Mouse (Mus musculus) stomach, embryonic 14.5 days (tissue): ENCODE results near the gene Gpr18. TPM values are rescaled to one million over a fixed set of nuclear protein-coding genes. Genes with fewer than 3 reads are reported as not detected.

Experiments used
- ATAC-seq: fragments of 200-750 bp; cut with Nextera tagmentation; 2 replicates; pipeline ENCODE4 v1.8.0; 2017; ENCODE audit warnings: low read depth, moderate TSS enrichment; ENCODE audit not compliant: insufficient number of reproducible peaks, insufficient read depth, low FRiP score
- H3K27ac ChIP-seq: fragments of 300-500 bp; sonication (generic); 2 replicates; pipeline ENCODE4 v1.5.1; 2014; ENCODE audit warnings: mild to moderate bottlenecking, low read length, moderate library complexity, mixed read lengths
- H3K27me3 ChIP-seq: fragments of 300-500 bp; sonication (generic); 2 replicates; pipeline ENCODE4 v1.6.1; 2014; ENCODE audit warnings: low read length, control low read depth, mixed read lengths; ENCODE audit not compliant: control insufficient read depth, insufficient read depth
- H3K36me3 ChIP-seq: fragments of 300-500 bp; sonication (generic); 2 replicates; pipeline ENCODE4 v1.6.1; 2014; ENCODE audit warnings: mild to moderate bottlenecking, control low read depth, low read length, moderate library complexity, mixed read lengths; ENCODE audit not compliant: control insufficient read depth, insufficient read depth
- H3K4me1 ChIP-seq: fragments of 300-500 bp; sonication (generic); 2 replicates; pipeline ENCODE4 v1.6.1; 2014; ENCODE audit warnings: low read length, control low read depth, mixed read lengths; ENCODE audit not compliant: control insufficient read depth, insufficient read depth
- H3K4me2 ChIP-seq: fragments of 300-500 bp; sonication (generic); replicated peaks from 2 replicates; pipeline ENCODE4 v1.6.1; 2014; ENCODE audit warnings: low read depth, low read length, control low read depth
- H3K4me3 ChIP-seq: fragments of 300-500 bp; sonication (generic); 2 replicates; pipeline ENCODE4 v1.5.1; 2014; ENCODE audit warnings: low read depth, low read length, control low read depth
- H3K9ac ChIP-seq: fragments of 300-500 bp; sonication (generic); replicated peaks from 2 replicates; pipeline ENCODE4 v1.6.1; 2014; ENCODE audit warnings: low read depth, mild to moderate bottlenecking, control low read depth, low read length, moderate library complexity, mixed read lengths
- H3K9me3 ChIP-seq: fragments of 300-500 bp; sonication (generic); 2 replicates; pipeline ENCODE4 v1.6.1; 2016; ENCODE audit warnings: low read depth, low read length, control low read depth; ENCODE audit not compliant: control insufficient read depth
- WGBS: fragments of 180-500 bp; shearing (Covaris S2); extraction: QIAGEN DNeasy Blood & Tissue Kit; methylation state at CpG from one replicate; pipeline ENCODE4 v1.1.7; 2014; 5-methylcytosine and 5-hydroxymethylcytosine counted together
- polyA plus RNA-seq: library from polyadenylated mRNA; unstranded; fragments of >200 nt; fragmentation: Nextera tagmentation; extraction: Ambion mirVana; gene quantifications from 2 replicates; pipeline ENCODE4 v1.2.1, GENCODE M21; 2014

The Gpr18 gene
- polyA plus RNA-seq, 1 experiment from 2014 or later, result 1.1 TPM

- WGBS, result 89% methylated on average over 4 of the region's 4 CpGs
- H3K27me3 ChIP-seq, result no peaks in the 10 kb centered on the region
- H3K27ac ChIP-seq, result no peak overlapping the region
- no peak overlapping the region for H3K4me3 ChIP-seq
- H3K4me2 ChIP-seq, result no peak overlapping the region
- H3K4me1 ChIP-seq, result peaks cover 8% of the 10 kb centered on the region; the same call in 1 of the 2 replicates
- H3K9me3 ChIP-seq, result no peaks in the 10 kb centered on the region
- peaks cover 3% of the 10 kb centered on the region; the same call in 1 of the 2 replicates for H3K36me3 ChIP-seq
- H3K9ac ChIP-seq, result no peak overlapping the region
- ATAC-seq, result no peak
Measured at GRCm38 (mm10) chr14:121922016-121922415, 6.4 kb upstream of the Gpr18 start.

GRCm38 (mm10) chr14:121920511-121921124, 5.0 kb upstream of the Gpr18 start:
- Histone ChIP-seq H3K9me3 (no peaks in the 10 kb centered on the region), H3K9ac (no peak overlapping the region), H3K27ac (no peak overlapping the region), H3K4me1 (peaks cover 8% of the 10 kb centered on the region; the same call in 1 of the 2 replicates), H3K4me3 (no peak overlapping the region), H3K36me3 (peaks cover 6% of the 10 kb centered on the region; the same call in 1 of the 2 replicates), H3K4me2 (no peak overlapping the region), H3K27me3 (no peaks in the 10 kb centered on the region)
- ATAC-seq, result no peak
- WGBS, result 75% methylated on average over 12 of the region's 12 CpGs

GRCm38 (mm10) chr14:121919752-121920151, 4.2 kb upstream of the Gpr18 start:
- Histone ChIP-seq H3K27me3 (no peaks in the 10 kb centered on the region), H3K4me2 (no peak overlapping the region), H3K4me1 (peaks cover 4% of the 10 kb centered on the region; the same call in 1 of the 2 replicates), H3K27ac (no peak overlapping the region), H3K9me3 (no peaks in the 10 kb centered on the region), H3K9ac (no peak overlapping the region), H3K4me3 (no peak overlapping the region), H3K36me3 (peaks cover 9% of the 10 kb centered on the region; the same call in 1 of the 2 replicates)
- 25% methylated on average over 3 of the region's 3 CpGs for WGBS
- no peak for ATAC-seq

GRCm38 (mm10) chr14:121918266-121918665, 2.7 kb upstream of the Gpr18 start:
- H3K27ac ChIP-seq, result no peak overlapping the region
- no peaks in the 10 kb centered on the region for H3K27me3 ChIP-seq
- no peak overlapping the region for H3K4me3 ChIP-seq
- peaks cover 9% of the 10 kb centered on the region; the same call in 1 of the 2 replicates for H3K36me3 ChIP-seq
- H3K9me3 ChIP-seq, result no peaks in the 10 kb centered on the region
- 79% methylated on average over 3 of the region's 3 CpGs for WGBS
- H3K4me2 ChIP-seq, result no peak overlapping the region
- H3K4me1 ChIP-seq, result peaks cover 4% of the 10 kb centered on the region; the same call in 1 of the 2 replicates
- no peak overlapping the region for H3K9ac ChIP-seq
- ATAC-seq, result no peak

GRCm38 (mm10) chr14:121916311-121917094, 922 bp upstream of the Gpr18 start:
- ATAC-seq, result no peak
- H3K27me3 ChIP-seq, result no peaks in the 10 kb centered on the region
- H3K27ac ChIP-seq, result no peak overlapping the region
- WGBS, result 87% methylated on average over 6 of the region's 6 CpGs
- no peak overlapping the region for H3K9ac ChIP-seq
- peaks cover 9% of the 10 kb centered on the region; the same call in 1 of the 2 replicates for H3K36me3 ChIP-seq
- no peak overlapping the region for H3K4me2 ChIP-seq
- peaks cover 4% of the 10 kb centered on the region; the same call in 1 of the 2 replicates for H3K4me1 ChIP-seq
- H3K4me3 ChIP-seq, result no peak overlapping the region
- H3K9me3 ChIP-seq, result no peaks in the 10 kb centered on the region

GRCm38 (mm10) chr14:121915143-121915542, 438 bp downstream of the Gpr18 start:
- ATAC-seq, result no peak
- WGBS, result 85% methylated on average over 5 of the region's 5 CpGs

GRCm38 (mm10) chr14:121912501-121912900, 3.1 kb downstream of the Gpr18 start:
- Histone ChIP-seq H3K4me2 (no peak overlapping the region), H3K27me3 (no peaks in the 10 kb centered on the region), H3K4me3 (no peak overlapping the region), H3K27ac (no peak overlapping the region), H3K9me3 (no peaks in the 10 kb centered on the region), H3K9ac (no peak overlapping the region), H3K36me3 (peaks cover 15% of the 10 kb centered on the region; the same call in 1 of the 2 replicates), H3K4me1 (no peaks in the 10 kb centered on the region)
- ATAC-seq, result no peak
- 89% methylated on average over 7 of the region's 7 CpGs for WGBS

More at GRCm38 (mm10) chr14:121915143-121915542, 438 bp downstream of the Gpr18 start:
- no peak overlapping the region for H3K9ac ChIP-seq
- no peak overlapping the region for H3K4me3 ChIP-seq
- no peaks in the 10 kb centered on the region for H3K4me1 ChIP-seq
- H3K4me2 ChIP-seq, result no peak overlapping the region
- H3K27me3 ChIP-seq, result no peaks in the 10 kb centered on the region
- H3K27ac ChIP-seq, result no peak overlapping the region
- peaks cover 9% of the 10 kb centered on the region; the same call in 1 of the 2 replicates for H3K36me3 ChIP-seq
- H3K9me3 ChIP-seq, result no peaks in the 10 kb centered on the region

GRCm38 (mm10) chr14:121909868-121910267, 5.7 kb downstream of the Gpr18 start:
- H3K4me3 ChIP-seq, result no peak overlapping the region
- WGBS, result 88% methylated on average over 6 of the region's 6 CpGs
- H3K36me3 ChIP-seq, result peaks cover 13% of the 10 kb centered on the region; the same call in 1 of the 2 replicates
- no peak overlapping the region for H3K27ac ChIP-seq
- H3K9ac ChIP-seq, result no peak overlapping the region
- no peaks in the 10 kb centered on the region for H3K27me3 ChIP-seq
- no peaks in the 10 kb centered on the region for H3K4me1 ChIP-seq
- no peaks in the 10 kb centered on the region for H3K9me3 ChIP-seq
- no peak for ATAC-seq
- no peak overlapping the region for H3K4me2 ChIP-seq
